Mouse (Mus musculus) C2C12 (cell line): ENCODE results near the gene Igsf21.

Source experiments
- CEBPB ChIP-seq: IDR thresholded peaks from one replicate; pipeline ENCODE4 v1.6.1; 2011; ENCODE audit warnings: low read depth, mild to moderate bottlenecking, control low read depth, moderate library complexity
- CTCF ChIP-seq: IDR thresholded peaks from one replicate; pipeline ENCODE4 v1.5.1; 2011; ENCODE audit not compliant: control insufficient read depth, insufficient read depth, insufficient read length
- FOSL1 ChIP-seq: IDR thresholded peaks from one replicate; pipeline ENCODE4 v1.8.0; 2011; ENCODE audit warnings: mild to moderate bottlenecking, low read length; ENCODE audit not compliant: poor library complexity, insufficient read depth, severe bottlenecking
- MAX ChIP-seq: IDR thresholded peaks from one replicate; pipeline ENCODE4 v1.6.1; 2011; ENCODE audit warnings: mild to moderate bottlenecking, control low read depth
- MYOD1 ChIP-seq: IDR thresholded peaks from one replicate; pipeline ENCODE4 v1.6.1; 2011; ENCODE audit warnings: low read depth; ENCODE audit not compliant: control insufficient read depth, insufficient read length
- MYOG ChIP-seq: IDR thresholded peaks from one replicate; pipeline ENCODE4 v1.6.1; 2011; ENCODE audit not compliant: control insufficient read depth, insufficient read length; ENCODE audit errors: extremely low read depth
- USF1 ChIP-seq: IDR thresholded peaks from one replicate; pipeline ENCODE4 v1.6.1; 2011; ENCODE audit warnings: low read depth, mild to moderate bottlenecking, control low read depth, moderate library complexity

DNA sequence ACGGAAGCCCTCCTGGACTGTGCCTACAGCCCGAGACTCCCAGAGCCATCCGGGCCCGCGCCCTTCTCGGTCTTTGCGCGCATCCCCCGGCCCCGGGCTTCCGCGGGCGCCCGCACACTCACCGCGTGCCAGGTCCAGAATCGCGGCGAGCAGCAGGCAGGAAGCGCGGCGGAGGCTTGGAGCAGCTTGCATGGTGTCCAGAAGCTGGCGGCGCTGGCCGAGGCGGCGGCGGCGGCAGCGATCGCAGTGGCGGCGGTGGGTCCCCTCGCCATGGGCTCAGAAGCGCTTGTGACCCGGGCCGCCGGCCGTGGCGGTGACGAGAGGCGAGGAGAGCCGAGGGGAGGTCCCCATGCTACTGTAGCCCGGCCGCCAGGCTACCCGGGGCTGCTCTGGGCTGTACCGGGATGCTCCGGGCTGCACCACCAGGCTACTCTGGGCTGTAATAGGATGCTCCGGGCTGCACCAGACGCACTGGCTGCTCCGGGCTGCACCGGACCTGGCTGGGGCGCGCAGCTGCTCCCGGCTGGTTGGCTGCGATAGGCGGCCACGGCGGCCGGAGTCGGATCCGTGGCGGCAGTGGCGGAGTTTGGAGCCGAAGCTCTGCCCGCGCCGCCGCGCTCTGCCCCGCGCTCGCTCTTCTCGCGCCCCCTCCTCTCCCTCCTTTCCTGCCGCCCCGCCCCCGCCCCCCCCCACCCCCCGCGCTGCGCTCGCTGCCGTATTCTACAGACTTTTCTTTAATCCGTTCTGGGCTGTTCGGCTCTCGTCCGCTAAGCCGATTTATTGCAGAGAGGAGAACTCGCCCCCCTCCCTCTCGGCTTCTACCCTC is at the start of gene Igsf21:
- TF ChIP-seq MYOG: no peak
- no peak for TF ChIP-seq CTCF
- no peak for TF ChIP-seq CEBPB
- TF ChIP-seq USF1: no peak
- TF ChIP-seq MAX: no peak
- TF ChIP-seq FOSL1: no peak
- no peak for TF ChIP-seq MYOD1
